Comparison of ENCODE assay signal across 8 mouse cellular contexts in genomic region chr2:165906332-165906945, GRCm38 (mm10). TPM values are rescaled to one million over a fixed set of nuclear protein-coding genes. Genes with fewer than 3 reads are reported as not detected.
A peak's percentile ranks its signal among the peaks of the same experiment; 100 is the strongest.
DNase-seq lines count a peak whose midpoint lies in the region; ATAC-seq lines count a peak whose summit lies in the region.

No protein-coding gene starts in this region.

- no peaks in the 10 kb centered on the region for H3K36me3 ChIP-seq in forebrain, embryonic 12.5 days (replicated peaks)
- no peaks in the 10 kb centered on the region for H3K36me3 ChIP-seq in forebrain, embryonic 14.5 days (ENCODE audit: control insufficient read depth, insufficient read depth, low read length)
- no peaks in the 10 kb centered on the region for H3K36me3 ChIP-seq in embryonic facial prominence, embryonic 13.5 days
- H3K36me3 ChIP-seq in intestine, embryonic 15.5 days, result no peaks in the 10 kb centered on the region
- no peaks in the 10 kb centered on the region for H3K36me3 ChIP-seq in midbrain, embryonic 14.5 days (ENCODE audit: control insufficient read depth, insufficient read depth, low read length)

- no peak overlapping the region for H3K9ac ChIP-seq in forebrain, embryonic 12.5 days
- no peak overlapping the region; the same call in 1 of the 2 replicates for H3K9ac ChIP-seq in forebrain, embryonic 14.5 days (ENCODE audit: low read length)
- H3K9ac ChIP-seq in embryonic facial prominence, embryonic 13.5 days, result peak overlapping the region; percentile 32; the same call in 1 of the 2 replicates
- no peak overlapping the region for H3K9ac ChIP-seq in intestine, embryonic 15.5 days
- 0 out of 2 replicates have a peak overlapping the region, but pooled peaks have one; percentile 20 for H3K9ac ChIP-seq in midbrain, embryonic 14.5 days (replicated peaks; ENCODE audit: low read length)

- H3K27me3 ChIP-seq in forebrain, embryonic 12.5 days, result no peaks in the 10 kb centered on the region
- no peaks in the 10 kb centered on the region for H3K27me3 ChIP-seq in forebrain, embryonic 14.5 days (replicated peaks; ENCODE audit: control insufficient read depth, insufficient read depth, low read length)
- no peaks in the 10 kb centered on the region for H3K27me3 ChIP-seq in embryonic facial prominence, embryonic 13.5 days
- no peaks in the 10 kb centered on the region for H3K27me3 ChIP-seq in intestine, embryonic 15.5 days (replicated peaks)
- H3K27me3 ChIP-seq in midbrain, embryonic 14.5 days (ENCODE audit: control insufficient read depth, insufficient read depth, low read length), result no peaks in the 10 kb centered on the region

- WGBS in forebrain, embryonic 12.5 days, result 36% methylated on average over 15 of the region's 15 CpGs
- WGBS in forebrain, embryonic 14.5 days, result 43% methylated on average over 15 of the region's 15 CpGs
- 12% methylated on average over 15 of the region's 15 CpGs for WGBS in embryonic facial prominence, embryonic 13.5 days
- 20% methylated on average over 15 of the region's 15 CpGs for WGBS in intestine, embryonic 15.5 days
- 30% methylated on average over 15 of the region's 15 CpGs for WGBS in midbrain, embryonic 14.5 days

- no peak for ATAC-seq in forebrain, embryonic 12.5 days (ENCODE audit: low FRiP score)
- ATAC-seq in forebrain, embryonic 14.5 days, result no peak
- no peak for ATAC-seq in embryonic facial prominence, embryonic 13.5 days (ENCODE audit: insufficient number of reproducible peaks, insufficient read depth, low FRiP score, low TSS enrichment, low read depth)
- peak; percentile 47; the same call in 1 of the 2 replicates for ATAC-seq in intestine, embryonic 15.5 days
- ATAC-seq in midbrain, embryonic 14.5 days (ENCODE audit: low FRiP score, low TSS enrichment), result no peak

- no peak overlapping the region; the same call in 1 of the 2 replicates for H3K4me2 ChIP-seq in forebrain, embryonic 12.5 days
- no peak overlapping the region for H3K4me2 ChIP-seq in forebrain, embryonic 14.5 days (ENCODE audit: low read length)
- peak overlapping the region; percentile 27 for H3K4me2 ChIP-seq in embryonic facial prominence, embryonic 13.5 days
- H3K4me2 ChIP-seq in intestine, embryonic 15.5 days (replicated peaks), result no peak overlapping the region; the same call in 1 of the 2 replicates
- H3K4me2 ChIP-seq in midbrain, embryonic 14.5 days (ENCODE audit: low read length), result no peak overlapping the region

- no peak for DNase-seq in forebrain, embryonic 14.5 days (ENCODE audit: low spot score)
- DNase-seq in ES-CJ7 (ENCODE audit: low read depth, low spot score), result peak; percentile 76
- peak; percentile 48 for DNase-seq in midbrain, embryonic 14.5 days
- DNase-seq in left cerebral cortex, adult 11 months (ENCODE audit: low spot score), result no peak
- DNase-seq in left cerebral cortex, adult 8-10 months (ENCODE audit: low spot score in 2 of 2), result no peak

- H3K4me1 ChIP-seq in forebrain, embryonic 12.5 days, result peaks cover 18% of the 10 kb centered on the region
- H3K4me1 ChIP-seq in forebrain, embryonic 14.5 days (ENCODE audit: control insufficient read depth, insufficient read depth, low read length), result 0 out of 2 replicates have a peak, but pooled peaks cover 2% of the 10 kb centered on the region
- peaks cover 17% of the 10 kb centered on the region for H3K4me1 ChIP-seq in embryonic facial prominence, embryonic 13.5 days
- peaks cover 6% of the 10 kb centered on the region for H3K4me1 ChIP-seq in intestine, embryonic 15.5 days (replicated peaks)
- H3K4me1 ChIP-seq in midbrain, embryonic 14.5 days (ENCODE audit: control insufficient read depth, insufficient read depth, low read length), result peaks cover 7% of the 10 kb centered on the region; the same call in 1 of the 2 replicates

- H3K4me3 ChIP-seq in forebrain, embryonic 12.5 days (replicated peaks), result no peak overlapping the region
- H3K4me3 ChIP-seq in forebrain, embryonic 14.5 days (ENCODE audit: low read depth, low read length), result no peak overlapping the region
- no peak overlapping the region for H3K4me3 ChIP-seq in embryonic facial prominence, embryonic 13.5 days
- H3K4me3 ChIP-seq in intestine, embryonic 15.5 days (replicated peaks), result no peak overlapping the region
- H3K4me3 ChIP-seq in midbrain, embryonic 14.5 days (replicated peaks; ENCODE audit: low read depth, low read length), result no peak overlapping the region

- H3K9me3 ChIP-seq in forebrain, embryonic 12.5 days, result no peaks in the 10 kb centered on the region
- H3K9me3 ChIP-seq in forebrain, embryonic 14.5 days (replicated peaks; ENCODE audit: control insufficient read depth, low read length), result no peaks in the 10 kb centered on the region
- no peaks in the 10 kb centered on the region for H3K9me3 ChIP-seq in embryonic facial prominence, embryonic 13.5 days
- H3K9me3 ChIP-seq in intestine, embryonic 15.5 days, result no peaks in the 10 kb centered on the region
- no peaks in the 10 kb centered on the region for H3K9me3 ChIP-seq in midbrain, embryonic 14.5 days (ENCODE audit: control insufficient read depth, low read length)

- H3K27ac ChIP-seq in forebrain, embryonic 12.5 days, result 0 out of 2 replicates have a peak overlapping the region, but pooled peaks have one; percentile 25
- H3K27ac ChIP-seq in forebrain, embryonic 14.5 days (ENCODE audit: low read depth, low read length), result no peak overlapping the region
- peak overlapping the region; percentile 64 for H3K27ac ChIP-seq in embryonic facial prominence, embryonic 13.5 days
- peak overlapping the region; percentile 62 for H3K27ac ChIP-seq in intestine, embryonic 15.5 days
- H3K27ac ChIP-seq in midbrain, embryonic 14.5 days (replicated peaks; ENCODE audit: low read depth, low read length), result peak overlapping the region; percentile 32; the same call in 1 of the 2 replicates

RNA-seq across cellular contexts. Expression of gene Zmynd8, which starts 7.6 kb away (rescaled TPM):
- polyA plus RNA-seq in forebrain, embryonic 12.5 days (2016; fragmentation: Nextera tagmentation; extraction: Ambion mirVana), result 67.6 and 71.5 TPM in 2 replicates
- polyA plus RNA-seq in forebrain, embryonic 14.5 days (2014; fragmentation: Nextera tagmentation; extraction: Ambion mirVana), result 43.3 and 58.0 TPM in 2 replicates
- 61.4 and 62.3 TPM in 2 replicates for polyA plus RNA-seq in embryonic facial prominence, embryonic 13.5 days (2015; fragmentation: Nextera tagmentation; extraction: Ambion mirVana)
- polyA plus RNA-seq in intestine, embryonic 15.5 days (2015; fragmentation: Nextera tagmentation; extraction: Ambion mirVana), result 64.7 and 66.2 TPM in 2 replicates
- 64.4 and 67.8 TPM in 2 replicates for polyA plus RNA-seq in midbrain, embryonic 14.5 days (2014; fragmentation: Nextera tagmentation; extraction: Ambion mirVana)
- 100 to 1,000 TPM; 105 to 132 (median 130) TPM for total RNA-seq in left cerebral cortex, adult 8-10 months (2022)

Comparison
In these comparisons a context has a peak if more than half of its experiments do, and no peak if none do; other contexts are left out.
1. H3K9ac ChIP-seq: peak in embryonic facial prominence, embryonic 13.5 days (single experiment) and midbrain, embryonic 14.5 days (single experiment); none in forebrain, embryonic 12.5 days (single experiment), forebrain, embryonic 14.5 days (single experiment) and intestine, embryonic 15.5 days (single experiment).
2. DNase-seq: peak in ES-CJ7 (single experiment) and midbrain, embryonic 14.5 days (single experiment); none in forebrain, embryonic 14.5 days (single experiment), left cerebral cortex, adult 11 months (single experiment) and left cerebral cortex, adult 8-10 months (0 of 2).